Mouse (Mus musculus) testis, postnatal 14 days (tissue): ENCODE measurements around the gene Fcer1g.
A peak's percentile ranks its signal among the peaks of the same experiment; 100 is the strongest.

Experiments
- DNase-seq: peaks from one replicate; pipeline ENCODE4 v3.0.0; 2021; ENCODE audit warnings: low spot score

Fcer1g gene

GRCm38 (mm10) chr1:171216241-171216955 lies 17.8 kb downstream of the Fcer1g start:
- DNase-seq = no peak

DNA sequence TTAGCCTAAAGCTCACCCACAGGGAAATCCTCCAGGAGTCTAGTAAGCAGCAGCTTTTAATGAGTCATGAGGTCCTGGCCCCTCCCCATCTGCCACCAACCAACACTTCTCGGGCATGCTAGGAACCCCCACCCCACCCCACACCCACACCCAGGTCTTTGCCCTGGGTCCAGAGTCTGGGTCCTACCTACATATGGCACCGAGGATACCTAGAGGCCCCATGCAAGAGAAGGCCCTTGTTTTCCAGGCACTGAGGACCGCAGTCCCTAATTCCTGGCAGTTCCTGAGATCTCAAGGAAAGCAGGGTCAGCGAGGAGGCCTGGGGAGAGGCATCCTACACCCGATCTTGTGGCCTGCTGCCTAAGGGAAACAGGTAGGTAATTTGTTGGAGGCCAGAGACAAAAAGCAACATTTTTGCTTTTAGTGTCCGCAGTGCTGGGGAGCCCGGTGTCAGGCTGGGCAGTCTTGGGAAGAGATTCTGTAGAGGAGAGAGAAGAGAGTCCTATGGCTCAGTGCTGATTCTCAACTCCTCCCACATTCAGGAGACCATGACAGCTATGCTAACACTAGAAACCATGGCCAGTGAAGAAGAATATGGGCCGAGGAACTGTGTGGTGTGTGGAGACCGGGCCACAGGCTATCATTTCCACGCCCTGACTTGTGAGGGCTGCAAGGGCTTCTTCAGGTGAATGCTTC lies 20.2 kb downstream of the Fcer1g start, which contains the start of gene Nr1i3:
Nr1i3 (plus strand) TSS at position 170 of the 696 bp plus-strand sequence.
- no peak for DNase-seq

DNA sequence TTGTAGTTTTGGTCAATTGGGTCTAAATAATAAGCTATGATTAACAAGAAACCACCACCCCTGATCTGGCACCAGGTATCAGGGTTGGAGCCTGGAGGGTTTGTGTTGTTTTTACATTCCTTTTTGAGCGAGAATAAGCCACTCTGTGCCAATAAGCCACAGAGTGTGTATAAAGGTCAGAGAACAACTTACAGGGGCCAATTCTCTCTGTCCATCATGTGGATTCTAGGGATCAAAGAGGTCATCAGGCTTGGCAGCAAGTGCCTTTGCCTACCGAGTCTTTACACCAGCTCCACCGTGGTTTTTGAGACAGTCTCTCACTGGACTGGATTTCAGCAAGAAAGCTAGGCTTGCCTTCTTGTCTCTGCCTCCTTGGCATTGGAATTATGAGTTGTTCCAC lies 21.3 kb downstream of the Fcer1g start:
- no peak for DNase-seq

DNA sequence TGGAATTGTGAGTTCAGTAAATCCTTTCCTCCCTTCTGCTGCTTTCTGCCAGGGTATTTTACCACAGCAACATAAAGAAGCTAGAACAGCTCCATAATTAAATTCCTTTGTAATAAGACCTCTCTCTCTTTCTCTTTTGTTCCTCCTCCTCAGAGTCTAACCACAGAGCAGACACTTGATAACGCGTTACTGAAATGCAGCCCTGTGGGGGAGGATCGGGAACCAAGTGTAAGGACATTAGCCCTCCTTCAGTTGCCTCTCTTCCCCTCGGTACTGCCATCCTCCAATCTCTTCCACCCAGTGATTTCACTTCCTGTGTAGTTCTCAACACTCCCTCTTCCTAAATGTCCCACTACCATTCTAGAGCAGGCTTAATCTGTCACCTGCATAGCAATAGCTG lies 24.8 kb downstream of the Fcer1g start:
- DNase-seq = no peak

DNA sequence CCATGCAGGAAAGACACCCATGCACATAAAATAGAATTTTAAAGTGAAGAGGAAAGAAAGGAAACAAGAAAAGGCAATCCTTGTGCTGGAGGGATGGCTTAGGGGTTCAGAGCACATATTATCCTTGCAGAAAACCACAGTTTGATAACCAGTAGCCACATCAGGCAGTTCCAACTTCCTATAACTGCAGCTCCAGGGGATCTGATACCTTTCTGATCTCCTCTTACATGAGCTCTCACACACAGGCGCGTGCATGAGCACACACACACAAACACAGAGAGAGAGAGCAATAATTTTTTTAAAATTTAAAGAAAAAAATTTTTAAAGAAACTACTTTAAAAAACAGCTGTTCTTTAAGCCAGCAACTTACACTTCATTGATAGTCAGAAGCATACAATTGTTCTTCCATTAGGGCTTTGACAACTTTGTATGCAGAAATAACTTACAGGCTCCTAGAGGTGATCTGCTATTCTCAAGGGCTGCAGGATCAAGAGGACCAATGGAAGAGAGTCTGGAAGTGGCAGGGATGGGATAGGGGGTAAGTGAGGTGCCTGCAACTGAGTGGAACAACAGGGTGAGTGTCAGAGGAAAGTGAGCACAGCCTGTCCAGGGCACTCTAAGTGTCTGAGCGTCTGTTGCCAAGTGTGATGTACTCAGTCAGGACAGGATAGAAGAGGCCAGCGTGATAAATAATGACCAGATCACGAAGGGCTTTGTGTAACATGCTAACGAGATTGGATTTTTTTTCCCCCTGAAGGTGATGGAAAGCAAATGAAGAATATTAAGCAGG lies 28.3 kb downstream of the Fcer1g start:
- DNase-seq = no peak

- no peak for DNase-seq
Measured at GRCm38 (mm10) chr1:171204249-171204644, 29.9 kb downstream of the Fcer1g start.

DNA sequence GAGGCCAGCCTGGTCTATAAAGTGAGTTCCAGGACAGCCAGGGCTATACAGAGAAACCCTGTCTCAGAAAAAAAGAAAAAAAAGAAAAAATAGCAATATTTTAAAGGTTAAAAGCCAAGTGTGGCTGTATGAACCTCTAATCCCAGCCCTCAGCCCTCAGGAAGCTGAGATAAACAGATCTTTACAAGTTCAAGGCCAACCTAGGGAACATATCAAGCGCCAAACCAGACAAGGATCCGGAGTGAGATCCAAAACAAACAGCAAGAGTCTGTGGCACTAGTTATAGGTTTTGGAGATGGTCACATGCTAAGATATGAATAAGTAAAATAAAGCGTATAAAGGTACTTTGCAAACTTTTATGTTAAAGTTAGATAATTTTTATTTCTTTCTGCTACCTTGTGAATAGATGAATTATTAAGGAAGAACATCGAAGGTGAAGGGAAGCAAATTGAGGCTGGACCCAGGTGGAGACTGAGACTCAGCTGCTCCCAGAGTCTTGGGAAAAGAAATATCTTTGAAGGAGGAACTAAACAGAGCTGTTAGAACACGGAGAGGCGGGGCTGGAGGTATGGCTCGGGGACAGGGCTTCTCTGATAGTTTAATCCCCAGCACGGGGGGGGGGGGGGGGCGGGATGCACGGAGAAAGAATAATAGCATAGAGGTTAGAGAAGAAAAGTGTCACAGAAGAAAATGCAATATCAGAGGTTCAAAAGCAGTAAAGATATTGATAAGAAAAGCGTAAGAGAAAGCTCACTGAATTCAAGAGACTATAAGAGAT lies 30.5 kb downstream of the Fcer1g start:
- DNase-seq = no peak

- DNase-seq = no peak
Measured at GRCm38 (mm10) chr1:171200769-171201168, 33.4 kb downstream of the Fcer1g start.

GRCm38 (mm10) chr1:171199532-171199931 lies 34.6 kb downstream of the Fcer1g start:
- DNase-seq = no peak

DNA sequence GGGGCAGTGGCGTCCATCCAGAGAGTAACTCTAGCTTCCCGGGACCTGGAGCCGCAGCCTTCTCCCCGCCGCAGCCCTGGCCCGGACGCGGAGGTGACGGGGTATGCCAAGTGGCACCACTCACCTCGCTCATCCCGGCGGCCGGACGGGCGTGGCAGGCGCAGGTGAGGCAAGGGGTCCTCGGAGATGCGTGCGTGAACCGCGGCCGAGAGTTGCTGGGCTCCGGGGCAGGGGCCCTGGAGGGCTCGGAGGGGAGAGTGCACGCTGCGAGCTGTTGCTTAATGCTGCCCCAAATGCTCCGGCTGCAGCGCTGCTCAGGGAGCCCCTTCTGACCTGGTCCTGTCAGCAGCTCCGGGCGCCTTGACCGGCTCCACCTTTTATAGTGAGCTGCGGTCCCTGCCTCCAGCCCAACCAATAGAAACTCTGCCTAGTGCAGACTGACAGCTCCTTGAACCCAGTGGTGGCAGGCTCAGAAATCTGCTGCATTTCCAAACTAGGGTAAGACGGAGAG lies 38.2 kb downstream of the Fcer1g start, which contains the start of gene Pcp4l1:
Pcp4l1 (minus strand) TSS at position 382 of the 511 bp plus-strand sequence.
- DNase-seq = peak; percentile 64

DNA sequence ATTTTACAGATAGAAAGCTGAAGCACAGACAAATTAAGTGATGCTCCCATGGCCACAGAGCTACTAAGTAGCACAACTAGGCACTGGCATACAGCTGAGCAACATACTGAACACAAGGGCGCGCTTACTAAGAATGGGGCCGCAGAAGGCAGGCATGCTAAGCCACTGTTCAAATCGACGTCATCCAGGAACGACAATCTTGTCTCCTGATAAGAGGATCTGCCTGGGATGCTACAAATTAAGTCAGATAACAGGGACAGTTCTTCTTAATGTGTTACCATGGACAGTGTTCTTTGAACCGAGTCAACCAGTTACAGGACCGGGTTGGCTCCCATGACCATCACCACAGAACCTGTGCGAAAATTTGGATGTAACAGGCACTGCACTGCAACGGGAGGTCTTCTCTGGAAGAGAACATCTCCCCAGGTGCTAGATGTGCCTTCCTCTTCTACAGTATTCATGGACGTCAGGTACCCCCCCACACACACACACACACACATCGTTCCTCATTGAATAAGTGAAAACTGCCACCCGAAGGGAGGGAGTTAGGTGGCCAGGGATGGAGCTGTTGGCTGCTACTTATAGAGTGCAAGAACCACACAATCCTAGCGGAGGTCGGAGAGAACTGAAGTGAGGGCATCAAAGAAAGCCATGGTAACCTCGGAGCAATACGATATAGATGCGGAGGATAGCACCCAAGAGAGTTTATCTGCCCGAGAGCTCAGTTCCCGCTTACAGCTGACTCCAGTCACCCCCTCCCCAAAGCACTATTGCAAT lies 38.9 kb downstream of the Fcer1g start:
- no peak for DNase-seq

- no peak for DNase-seq
Measured at GRCm38 (mm10) chr1:171193911-171194830, 40.0 kb downstream of the Fcer1g start.

DNA sequence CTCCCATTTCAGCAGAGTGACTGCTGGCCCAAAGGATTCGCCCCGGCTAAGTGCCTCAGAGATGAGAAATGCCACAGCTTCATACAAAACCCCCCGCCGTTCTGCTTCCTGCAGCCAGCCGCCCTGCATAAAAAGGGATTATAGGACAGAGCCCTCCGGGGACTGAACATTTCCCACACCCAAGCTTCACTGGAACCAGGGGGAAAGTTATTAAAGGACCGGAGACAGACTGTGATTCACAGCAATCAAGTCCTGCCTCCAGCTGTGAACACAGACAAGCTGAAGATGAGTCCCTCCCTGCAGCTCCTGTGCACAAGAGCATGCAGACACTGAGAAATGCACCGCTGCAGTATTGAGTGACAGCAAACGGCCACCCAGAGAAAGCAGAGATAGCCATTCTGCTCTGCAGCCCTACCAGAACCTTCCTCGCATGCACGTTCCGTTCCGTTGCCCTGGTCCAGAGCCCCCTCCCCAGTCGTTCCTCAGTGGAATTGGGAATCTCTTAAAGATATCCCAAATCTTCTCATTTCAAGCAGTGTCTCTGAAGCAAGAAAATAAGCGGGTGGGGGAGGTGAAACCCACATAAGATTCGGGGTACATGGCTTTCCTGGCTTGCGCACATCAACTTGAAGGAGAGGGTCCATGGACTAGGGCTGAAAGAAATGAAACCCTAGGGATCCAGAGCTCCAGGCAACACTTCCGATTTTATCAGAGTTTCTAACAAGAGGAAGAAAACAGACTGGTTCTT lies 40.9 kb downstream of the Fcer1g start:
- DNase-seq = no peak

- DNase-seq = no peak
Measured at GRCm38 (mm10) chr1:171192283-171192682, 41.9 kb downstream of the Fcer1g start.

DNA sequence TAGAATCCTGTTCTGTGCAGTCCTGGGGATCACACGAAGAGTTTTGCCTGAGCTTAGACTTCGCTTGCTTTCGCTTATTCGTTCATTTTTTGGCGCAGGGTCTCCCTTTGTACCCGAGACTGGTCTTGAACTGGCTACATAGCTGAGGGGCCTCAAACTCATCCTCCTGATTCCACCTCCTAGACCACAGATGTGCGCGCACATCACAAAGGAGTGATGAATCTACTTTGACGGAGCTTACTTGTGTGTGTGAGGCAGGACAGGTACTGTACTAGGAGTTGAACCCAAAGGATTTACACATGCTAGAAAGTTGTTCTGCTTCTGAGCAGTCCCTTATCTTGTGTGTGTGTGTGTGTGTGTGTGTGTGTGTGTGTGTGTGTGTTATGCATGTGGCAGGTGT lies 43.3 kb downstream of the Fcer1g start:
- DNase-seq = no peak

GRCm38 (mm10) chr1:171189476-171190114 lies 44.6 kb downstream of the Fcer1g start:
- DNase-seq = peak; percentile 41

GRCm38 (mm10) chr1:171189046-171189445 lies 45.1 kb downstream of the Fcer1g start:
- DNase-seq = peak; percentile 45
